Mouse (Mus musculus): ENCODE measurements at regions not wholly inside any gene's neighbourhood (a gene's known extent, or its start where the extent isn't known, plus 50 kb on each side); places are given as distances from the start of the nearest gene placed in this dataset.

DNA sequence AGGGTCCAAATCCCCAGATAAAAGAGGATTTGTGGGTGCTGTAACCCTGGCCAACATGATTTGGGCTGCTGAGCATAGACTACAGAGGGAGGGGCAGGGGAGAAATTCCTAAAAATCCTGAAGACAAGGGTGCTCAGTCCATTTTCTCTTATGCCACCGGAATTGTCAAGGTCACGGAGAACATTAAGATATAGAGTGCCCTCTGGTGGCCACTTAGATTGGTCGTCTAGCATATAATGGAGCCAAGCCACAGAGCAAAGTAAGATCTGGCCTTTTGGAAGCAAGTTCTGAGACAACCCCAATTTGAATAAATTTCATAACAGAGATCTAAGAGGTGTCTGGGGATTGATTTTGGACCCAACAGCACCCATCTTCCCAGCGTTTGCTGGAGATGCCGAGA, 250.0 kb downstream of the Prr32 start:
- peak; percentile 2 for DNase-seq (ENCODE audit: low read depth, low spot score)
